Mouse (Mus musculus) urinary bladder, postnatal 0 days (tissue): ENCODE results near the gene Bad. TPM values are rescaled to one million over a fixed set of nuclear protein-coding genes. Genes with fewer than 3 reads are reported as not detected.

Experiments used
- polyA plus RNA-seq: library from polyadenylated mRNA; unstranded; fragments of >200 nt; fragmentation: Nextera tagmentation; extraction: Ambion mirVana; gene quantifications from 2 replicates; pipeline ENCODE4 v1.2.1, GENCODE M21; 2015

Bad gene
- polyA plus RNA-seq: 67.7 and 73.8 TPM in 2 replicates

GRCm38 (mm10) chr19:6941372-6942248 is at the start of gene Bad:
Gene Bad (plus strand): TSS chr19:6941861.

GRCm38 (mm10) chr19:6909507-6910289 is 32.0 kb upstream of the Bad start, which contains the start of the genes Trmt112 and Prdx5:
Gene Trmt112 (plus strand): TSS chr19:6909698.
Gene Prdx5 (minus strand): TSS chr19:6910106.

GRCm38 (mm10) chr19:6921647-6922567 is 19.8 kb upstream of the Bad start, which contains the start of gene Esrra:
Gene Esrra (minus strand): TSS chr19:6921813.

GRCm38 (mm10) chr19:6925307-6925573 is 16.4 kb upstream of the Bad start, which contains the start of gene Catsperz:
Gene Catsperz (minus strand): TSS chr19:6925380.

GRCm38 (mm10) chr19:6934195-6934977 is 7.3 kb upstream of the Bad start, which contains the start of gene Kcnk4:
Gene Kcnk4 (minus strand): TSS chr19:6934515.

GRCm38 (mm10) chr19:6942249-6942691 is 609 bp downstream of the Bad start, which contains the start of gene Gpr137:
Gene Gpr137 (minus strand): TSS chr19:6942480.

DNA sequence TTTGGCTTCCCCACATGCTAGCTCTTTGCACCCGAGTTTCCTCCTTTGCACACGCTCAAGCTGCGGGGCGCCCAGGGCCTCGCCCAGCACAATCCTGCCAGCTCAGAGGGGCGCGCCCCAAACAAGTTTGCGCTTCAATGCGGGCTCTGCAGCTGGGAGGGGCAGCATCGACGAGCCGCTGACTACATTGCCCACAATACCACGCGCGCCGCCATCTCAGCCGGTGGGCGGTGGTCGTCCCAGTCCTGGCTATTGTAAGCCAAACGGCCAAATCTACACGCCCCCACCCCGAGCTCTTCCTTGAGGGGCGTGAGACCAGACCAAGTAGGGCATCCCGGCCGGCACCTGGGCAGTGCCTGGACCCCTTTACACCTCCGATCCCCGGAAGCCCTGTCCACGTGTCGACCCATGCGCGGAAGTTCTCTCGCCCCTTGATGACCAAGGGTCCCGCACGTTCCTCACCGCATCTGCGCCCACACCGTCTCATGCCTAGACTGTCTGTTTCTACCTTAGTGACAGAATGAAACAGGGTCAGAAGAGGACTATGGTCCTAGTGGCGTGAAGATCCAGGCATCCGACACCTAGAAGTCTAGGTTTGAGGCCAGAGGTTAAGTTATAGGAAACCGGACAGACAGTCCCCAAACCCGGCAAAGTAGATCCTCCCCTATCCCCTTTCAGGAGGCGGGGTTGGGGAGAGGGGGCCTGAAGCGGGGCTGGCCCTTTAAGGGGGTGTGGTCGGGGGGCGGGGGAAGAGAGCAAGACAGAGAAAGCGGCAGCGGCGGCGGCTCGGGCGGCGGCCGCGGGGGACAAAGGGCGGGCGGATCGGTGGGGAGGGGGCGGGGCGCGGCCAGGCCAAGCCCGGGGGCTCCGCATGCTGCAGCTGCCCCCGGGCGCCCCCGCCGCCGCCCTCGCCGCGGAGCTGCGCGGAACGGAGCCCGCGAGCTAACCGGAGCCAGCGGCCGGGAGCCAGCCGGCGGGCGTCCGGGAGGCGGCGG is 32.8 kb downstream of the Bad start, which contains the start of gene Ppp1r14b:
Gene Ppp1r14b (plus strand): TSS at position 758 of the 995 bp plus-strand sequence.

GRCm38 (mm10) chr19:6975537-6976521 is 34.2 kb downstream of the Bad start, which contains the start of gene Plcb3:
Gene Plcb3 (minus strand): TSS chr19:6976470.

GRCm38 (mm10) chr19:6980381-6981093 is 38.9 kb downstream of the Bad start, which contains the start of gene Fkbp2:
Gene Fkbp2 (minus strand): TSS chr19:6980501.

DNA sequence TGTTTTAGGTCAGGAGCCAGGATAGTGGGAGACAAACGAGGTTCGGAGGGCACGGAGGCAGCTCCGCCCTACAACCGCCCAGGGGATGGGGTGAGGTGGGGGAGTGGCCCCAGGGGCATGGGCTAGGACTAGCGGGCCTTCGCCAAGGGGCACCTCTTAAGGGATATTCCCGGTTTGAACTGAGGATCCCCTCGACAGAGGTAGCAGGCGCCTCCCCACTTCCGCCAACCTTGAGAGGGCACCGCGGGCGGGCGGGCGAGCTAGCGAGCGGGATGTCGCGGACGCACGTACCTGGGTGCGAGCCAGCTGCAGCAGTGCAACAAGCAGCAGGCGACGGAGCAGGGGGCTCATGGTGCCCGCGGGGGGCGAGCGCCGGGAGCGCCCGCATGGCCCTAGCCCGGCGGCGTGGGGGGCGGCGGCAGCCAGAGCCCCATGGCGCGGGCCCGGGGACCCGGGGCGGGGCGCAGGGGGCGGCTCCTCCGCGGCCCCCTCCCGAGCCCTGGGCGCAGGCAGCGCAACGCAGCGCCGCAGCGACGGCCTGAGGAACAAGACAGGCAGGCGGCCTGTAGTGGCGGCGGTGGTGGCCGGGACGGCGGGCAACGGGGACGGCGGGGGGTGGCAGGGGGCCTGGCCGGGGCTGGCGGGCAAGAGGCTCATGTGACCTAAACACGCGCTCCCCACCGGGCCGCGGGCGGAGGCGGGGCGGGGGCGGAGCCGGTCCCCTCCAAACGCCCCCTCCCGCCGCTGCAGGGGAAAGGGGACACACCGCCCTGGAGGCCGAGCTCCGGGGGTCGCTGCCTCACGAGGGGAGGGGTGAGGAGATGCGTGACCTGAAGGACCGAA is 45.6 kb downstream of the Bad start, which contains the start of gene Vegfb:
Gene Vegfb (minus strand): TSS at position 591 of the 843 bp plus-strand sequence.

DNA sequence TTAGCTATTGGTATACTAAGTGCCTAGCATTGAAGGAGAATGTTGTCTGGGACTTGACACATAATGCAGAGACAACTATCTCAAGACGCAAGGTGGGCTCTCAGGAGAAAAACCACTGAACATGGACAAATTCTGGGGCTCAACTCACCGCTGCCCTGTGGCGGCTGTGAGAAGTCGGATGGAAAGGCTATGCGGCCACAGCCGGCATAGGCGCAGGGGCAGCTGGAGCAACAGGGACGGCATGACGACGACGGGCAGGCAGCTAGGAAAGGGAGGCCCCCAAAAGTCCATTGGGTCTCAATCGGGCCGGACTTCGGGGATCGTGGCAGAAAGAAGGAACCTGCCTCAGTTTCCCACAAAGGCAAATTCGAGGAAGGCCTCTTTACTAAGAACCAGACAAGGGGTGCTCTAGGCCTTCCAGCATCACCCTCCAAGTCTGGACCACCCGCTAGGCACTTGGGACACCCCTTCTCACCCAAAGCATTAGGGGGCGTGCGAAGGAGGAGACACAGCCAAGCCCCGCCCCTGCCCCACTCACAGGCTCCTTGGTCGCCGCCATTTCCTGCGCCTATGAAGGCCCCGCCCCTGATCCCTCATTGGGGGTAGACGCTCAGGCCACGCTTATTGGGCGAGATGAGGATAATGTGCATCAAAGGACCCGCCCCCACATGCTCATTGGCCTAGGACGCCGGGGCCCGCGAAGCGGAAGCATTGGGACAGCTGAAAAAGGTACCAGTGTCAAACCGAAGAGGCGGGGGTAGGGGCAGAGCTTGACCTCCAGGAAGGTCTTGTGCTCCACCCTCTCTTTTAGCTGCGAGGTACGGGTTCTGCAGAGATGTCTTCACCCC is 50.6 kb downstream of the Bad start, which contains the start of gene Dnajc4:
Gene Dnajc4 (minus strand): TSS at position 562 of the 848 bp plus-strand sequence.

DNA sequence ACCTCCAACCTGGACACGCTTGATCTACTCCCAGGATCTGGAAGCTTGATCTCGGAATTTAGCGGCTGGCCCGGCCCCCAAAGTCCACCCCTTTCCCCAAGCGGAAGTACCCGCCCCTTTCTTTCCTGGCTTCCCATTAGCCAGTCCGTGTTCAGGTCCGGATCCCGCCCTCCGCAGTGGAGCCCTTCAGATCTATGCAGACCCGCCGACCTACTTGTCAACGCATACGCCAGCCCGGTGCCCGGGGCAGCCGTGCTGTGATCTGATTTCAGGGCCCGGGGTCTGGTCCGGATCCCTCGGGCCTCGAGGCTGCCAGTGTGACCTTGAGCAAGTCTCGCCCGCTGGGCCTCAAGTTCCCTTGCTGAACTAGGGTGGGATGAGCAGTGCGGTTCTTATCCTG is 54.3 kb downstream of the Bad start, which contains the start of the genes Nudt22 and Trpt1:
Gene Nudt22 (minus strand): TSS at position 112 of the 400 bp plus-strand sequence.
Gene Trpt1 (plus strand): TSS at position 126 of the 400 bp plus-strand sequence.

